Mouse (Mus musculus): Measurements from ENCODE around the gene Bet1. TPM values are rescaled to one million over a fixed set of nuclear protein-coding genes. Genes with fewer than 3 reads are reported as not detected.
A peak's percentile ranks its signal among the peaks of the same experiment; 100 is the strongest.

Gene Bet1
- 35.2 and 36.3 TPM in 2 replicates for total RNA-seq (2012; rRNA removed)
- total RNA-seq (2014; rRNA removed) = 70.3 and 79.4 TPM in 2 replicates
- polyA plus RNA-seq (2012; ENCODE audit: insufficient read length, low read depth) = 40.0 and 58.1 TPM in 2 replicates

GRCm38 (mm10) chr6:4086663-4087454, at the start of gene Bet1:
TSS of gene Bet1 (minus strand) at chr6:4086972.
- Histone ChIP-seq H3K27ac (ENCODE audit: insufficient read depth, low read depth) (no peak within 1 kb of the TSS), H3K9ac (ENCODE audit: insufficient read depth, low read depth) (peak within 1 kb of the TSS; percentile 39), H3K4me2 (ENCODE audit: insufficient read depth, low read depth, poor library complexity, severe bottlenecking) (peak within 1 kb of the TSS; percentile 89; the same call in 1 of the 2 replicates), H3K27me3 (replicated peaks) (no peaks in the 10 kb centered on the region), H3K79me2 (replicated peaks; ENCODE audit: control insufficient read depth, extremely low read depth, insufficient read depth, poor library complexity, severe bottlenecking) (peaks cover 8% of the 10 kb centered on the region), H3K4me1 (ENCODE audit: control insufficient read depth in 1 of 2, insufficient read depth in 2 of 2) (peaks cover 0 to 13% of the 10 kb centered on the region in 2 experiments; a peak in 1 of 4 replicates), H3K4me3 (replicated peaks in 1 of 3; ENCODE audit: low read depth in 2 of 3, low read length in 2 of 3, poor library complexity in 1 of 3) (peak within 1 kb of the TSS; percentile 66 to 98 (median 71)), H3K9me3 (replicated peaks; ENCODE audit: low read length) (no peaks in the 10 kb centered on the region), H3K36me3 (replicated peaks in 1 of 2; ENCODE audit: control insufficient read depth in 1 of 2, insufficient read depth in 1 of 2, low read length in 1 of 2) (peaks cover 0 to 6% of the 10 kb centered on the region in 2 experiments)
- dilution Hi-C loops (cut with MboI; ENCODE audit: extremely low pct_ligation_motif_present, extremely low pct_unique_long_range_greater_than_20kb, low sequenced_read_pairs) = no loop called here
- in situ Hi-C loops (cut with MboI; ENCODE audit: low pct_ligation_motif_present, low pct_unique_long_range_greater_than_20kb, low sequenced_read_pairs) = no loop called here
- DNase-seq (ENCODE audit: extremely low read depth) = peak; percentile 97
- no peak for TF ChIP-seq POLR2AphosphoS2 (IDR thresholded peaks at IDR 0.05; ENCODE audit: low read depth, low read length)
- TF ChIP-seq ZNF384 (IDR thresholded peaks at IDR 0.05; ENCODE audit: low read depth, low read length) = no peak
- peak; percentile 70 for TF ChIP-seq IRF4 (IDR thresholded peaks at IDR 0.05; ENCODE audit: low read depth, low read length)
- TF ChIP-seq MEF2A (IDR thresholded peaks at IDR 0.05; ENCODE audit: borderline replicate concordance, low read depth, low read length) = peak; percentile 75
- TF ChIP-seq MYC (IDR thresholded peaks at IDR 0.05; ENCODE audit: low read depth, low read length) = no peak
- TF ChIP-seq MXI1 (IDR thresholded peaks at IDR 0.05; ENCODE audit: low read depth, low read length) = peak; percentile 76; the same call in 1 of the 2 replicates
- no peak for TF ChIP-seq EP300 (IDR thresholded peaks at IDR 0.05; ENCODE audit: low read length)
- TF ChIP-seq GABPA (IDR thresholded peaks at IDR 0.05; ENCODE audit: insufficient replicate concordance, low read depth, low read length) = peak; percentile 87; the same call in 1 of the 2 replicates
- no peak for TF ChIP-seq RCOR1 (conservative IDR thresholded peaks at IDR 0.05; ENCODE audit: low read depth, low read length)
- TF ChIP-seq KAT2A (IDR thresholded peaks at IDR 0.05; ENCODE audit: insufficient replicate concordance, low read length) = peak; percentile 96; the same call in 1 of the 2 replicates
- 0 out of 2 replicates have a peak, but pooled peaks have one; percentile 45 for TF ChIP-seq NRF1 (IDR thresholded peaks at IDR 0.05; ENCODE audit: low read depth, low read length)
- peak; percentile 59 for TF ChIP-seq TBP (conservative IDR thresholded peaks at IDR 0.05; ENCODE audit: low read depth, low read length)
- TF ChIP-seq PAX5 (IDR thresholded peaks at IDR 0.05; ENCODE audit: low read length) = no peak
- peak; percentile 96 for TF ChIP-seq SIN3A (IDR thresholded peaks at IDR 0.05; ENCODE audit: low read length)
- peak; percentile 38; the same call in 1 of the 2 replicates for TF ChIP-seq MAFK (IDR thresholded peaks at IDR 0.05; ENCODE audit: insufficient replicate concordance, low read length)
- TF ChIP-seq MAZ (IDR thresholded peaks at IDR 0.05; ENCODE audit: low read depth, low read length) = 0 out of 2 replicates have a peak, but pooled peaks have one; percentile 51
- no peak for TF ChIP-seq ZC3H11A (IDR thresholded peaks at IDR 0.05; ENCODE audit: low read depth, low read length)
- 0 out of 2 replicates have a peak, but pooled peaks have one; percentile 61 for TF ChIP-seq NELFE (IDR thresholded peaks at IDR 0.05; ENCODE audit: low read depth, low read length)
- TF ChIP-seq JUND (conservative IDR thresholded peaks at IDR 0.05; ENCODE audit: low read depth, low read length) = no peak
- TF ChIP-seq CHD2 (IDR thresholded peaks at IDR 0.05; ENCODE audit: low read length) = 0 out of 2 replicates have a peak, but pooled peaks have one; percentile 52
- no peak for TF ChIP-seq CHD1 (IDR thresholded peaks at IDR 0.05; ENCODE audit: low read depth, low read length)
- TF ChIP-seq POLR2A (IDR thresholded peaks at IDR 0.05; ENCODE audit: low read depth, low read length) = peak; percentile 71
- TF ChIP-seq UBTF (IDR thresholded peaks at IDR 0.05; ENCODE audit: low read depth, low read length) = no peak
- peak; percentile 67; the same call in 1 of the 2 replicates for TF ChIP-seq TCF12 (IDR thresholded peaks at IDR 0.05; ENCODE audit: low read depth, low read length)
- no peak for TF ChIP-seq E2F4 (IDR thresholded peaks at IDR 0.05; ENCODE audit: insufficient replicate concordance, low read depth, low read length)
- TF ChIP-seq ELF1 (IDR thresholded peaks at IDR 0.05; ENCODE audit: low read depth, low read length) = peak; percentile 90
- TF ChIP-seq RAD21 (IDR thresholded peaks at IDR 0.05; ENCODE audit: low read depth, low read length) = no peak
- TF ChIP-seq JUN (IDR thresholded peaks at IDR 0.05; ENCODE audit: insufficient read depth, low read depth, low read length) = no peak
- TF ChIP-seq USF2 (conservative IDR thresholded peaks at IDR 0.05; ENCODE audit: low read depth, low read length) = no peak
- peak; percentile 38; the same call in 1 of the 2 replicates for TF ChIP-seq ZMIZ1 (IDR thresholded peaks at IDR 0.05; ENCODE audit: low read depth, low read length)
- no peak for TF ChIP-seq CTCF (conservative IDR thresholded peaks at IDR 0.05 in 1 of 2, IDR thresholded peaks at IDR 0.05 in 1 of 2; ENCODE audit: low read depth in 2 of 2, low read length in 2 of 2)
- no peak for TF ChIP-seq ZKSCAN1 (IDR thresholded peaks at IDR 0.05; ENCODE audit: borderline replicate concordance, low read depth, low read length)
- TF ChIP-seq USF1 (IDR thresholded peaks at IDR 0.05; ENCODE audit: low read depth, low read length) = no peak
- peak; percentile 98 for TF ChIP-seq HCFC1 (IDR thresholded peaks at IDR 0.05; ENCODE audit: low read depth, low read length)
- TF ChIP-seq BHLHE40 (IDR thresholded peaks at IDR 0.05; ENCODE audit: low read depth, low read length) = no peak
- TF ChIP-seq SMC3 (IDR thresholded peaks at IDR 0.05; ENCODE audit: low read depth, low read length) = no peak
- TF ChIP-seq ETS1 (conservative IDR thresholded peaks at IDR 0.05; ENCODE audit: low read depth, low read length) = 0 out of 2 replicates have a peak, but pooled peaks have one; percentile 10
